Mouse (Mus musculus) ovary, postnatal 10 days (tissue): ENCODE data around the gene Rasal1.

Experiments
- DNase-seq: peaks from one replicate; pipeline ENCODE4 v3.0.0; 2022; ENCODE audit warnings: low spot score

Gene Rasal1

DNA sequence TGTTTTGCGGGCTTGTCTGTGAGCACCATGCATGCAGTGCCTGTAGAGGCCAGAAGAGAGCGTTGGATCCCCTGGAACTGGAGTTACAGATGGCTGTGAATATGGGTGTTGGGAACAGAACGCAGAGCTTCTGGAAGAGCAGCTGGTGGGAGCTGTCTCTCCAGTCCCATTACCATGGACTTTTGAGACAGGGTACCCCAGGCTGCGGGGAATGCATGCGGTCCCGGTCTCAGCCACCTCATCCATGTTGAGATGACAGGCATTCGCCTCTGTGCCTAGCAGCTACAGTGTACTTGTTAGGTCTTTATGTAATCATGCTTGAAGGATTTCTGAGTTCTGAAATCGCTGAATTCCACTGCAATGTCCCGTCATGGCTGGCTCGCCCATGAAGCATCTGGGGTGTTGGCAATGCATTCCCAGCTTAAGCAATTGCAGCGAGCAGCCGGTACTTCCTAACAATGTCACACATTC, 7.7 kb downstream of the Rasal1 start:
- no peak for DNase-seq

DNA sequence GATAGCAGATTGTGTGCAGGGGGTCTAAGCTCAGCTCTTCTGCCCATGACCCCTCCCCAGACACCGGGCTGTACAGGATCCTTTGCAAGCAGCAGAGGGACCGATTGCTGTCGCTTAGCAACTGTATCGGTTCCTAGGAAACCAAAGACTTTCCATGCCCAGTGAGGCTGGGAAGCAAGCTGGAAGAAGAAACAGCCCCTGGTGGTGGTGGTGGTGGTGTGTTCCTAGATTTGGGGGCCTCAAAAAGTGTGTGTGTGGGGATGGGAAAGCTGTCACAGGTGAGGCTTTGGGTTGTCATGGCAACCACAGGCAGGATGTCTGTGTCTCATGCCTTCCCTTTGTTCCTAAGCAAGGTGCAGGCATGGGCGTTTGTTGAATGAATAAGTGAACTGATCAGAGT, 12.2 kb downstream of the Rasal1 start:
- no peak for DNase-seq

DNA sequence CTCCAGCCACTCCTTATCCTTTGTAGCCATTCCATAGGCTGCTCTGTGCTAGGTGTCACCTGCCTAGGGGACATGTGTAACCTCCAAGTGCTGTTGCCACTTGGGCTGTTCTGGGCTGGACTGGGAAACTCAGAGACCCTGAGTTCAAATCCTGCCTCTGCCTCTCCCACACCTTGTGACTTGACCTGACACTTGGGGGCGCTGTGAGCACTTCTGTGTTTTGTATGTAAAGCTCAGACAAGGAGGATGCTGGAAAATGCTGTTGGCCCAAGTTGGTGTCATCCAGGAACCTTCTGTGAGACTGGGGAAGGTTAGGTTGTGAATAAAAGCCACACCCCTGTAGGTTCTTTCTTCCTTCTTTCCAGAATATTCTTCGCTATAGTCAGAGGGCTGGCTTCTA, 16.3 kb downstream of the Rasal1 start:
- no peak for DNase-seq

DNA sequence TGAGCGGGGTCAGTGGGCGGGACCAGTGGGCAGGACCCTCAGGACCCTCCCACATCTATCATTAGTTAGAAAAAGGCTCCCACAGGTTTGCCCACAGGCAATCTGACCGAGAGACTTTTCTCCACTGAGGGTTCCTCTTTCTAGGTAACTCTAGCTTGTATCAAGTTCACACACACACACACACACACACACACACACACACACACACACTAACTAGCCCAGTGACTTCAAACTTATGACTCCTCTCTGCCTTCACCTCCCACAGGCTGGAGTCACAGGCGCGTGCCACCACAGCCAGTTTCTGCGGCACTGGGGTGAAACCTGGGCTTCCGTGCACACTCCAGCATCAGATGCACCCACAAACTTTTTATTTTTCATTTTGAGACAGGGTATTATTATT, 20.1 kb downstream of the Rasal1 start:
- no peak for DNase-seq

DNA sequence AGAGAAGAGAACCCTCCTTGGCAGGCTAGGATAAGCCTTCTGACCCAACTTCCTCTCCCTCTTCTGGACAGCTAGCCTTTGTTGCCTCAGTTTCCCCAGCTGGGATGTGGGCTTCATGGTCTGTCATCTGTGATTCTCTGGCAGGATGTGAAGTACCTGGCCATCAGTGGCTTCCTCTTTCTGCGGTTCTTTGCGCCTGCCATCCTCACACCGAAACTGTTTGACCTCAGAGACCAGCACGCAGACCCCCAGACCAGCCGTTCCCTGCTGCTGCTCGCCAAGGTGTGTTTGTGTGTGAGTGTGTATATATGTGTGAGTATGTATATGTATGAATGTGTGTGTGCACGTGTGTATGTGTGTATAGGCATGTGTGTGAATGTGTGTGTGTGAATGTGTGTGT, 21.5 kb downstream of the Rasal1 start:
- DNase-seq, result no peak

DNA sequence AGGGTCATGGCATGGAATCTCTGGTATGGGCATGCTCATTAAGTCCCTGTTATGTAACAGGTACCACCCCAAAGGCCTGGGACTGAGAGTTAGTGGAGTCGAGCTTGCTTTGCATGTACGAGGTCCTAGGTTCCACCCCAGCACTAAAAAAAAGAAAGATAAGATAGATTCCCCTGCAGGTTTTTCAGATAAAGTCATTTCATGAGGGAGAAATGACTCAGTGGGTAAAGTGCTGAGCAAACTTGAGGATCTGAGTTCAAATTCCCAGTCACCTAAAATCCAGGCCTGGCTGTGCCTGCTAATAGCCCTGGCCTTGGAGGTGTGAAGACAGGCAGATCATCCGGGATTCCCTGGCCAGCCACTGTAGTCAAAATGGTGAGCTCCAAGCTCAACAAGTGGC, 23.3 kb downstream of the Rasal1 start:
- no peak for DNase-seq

DNA sequence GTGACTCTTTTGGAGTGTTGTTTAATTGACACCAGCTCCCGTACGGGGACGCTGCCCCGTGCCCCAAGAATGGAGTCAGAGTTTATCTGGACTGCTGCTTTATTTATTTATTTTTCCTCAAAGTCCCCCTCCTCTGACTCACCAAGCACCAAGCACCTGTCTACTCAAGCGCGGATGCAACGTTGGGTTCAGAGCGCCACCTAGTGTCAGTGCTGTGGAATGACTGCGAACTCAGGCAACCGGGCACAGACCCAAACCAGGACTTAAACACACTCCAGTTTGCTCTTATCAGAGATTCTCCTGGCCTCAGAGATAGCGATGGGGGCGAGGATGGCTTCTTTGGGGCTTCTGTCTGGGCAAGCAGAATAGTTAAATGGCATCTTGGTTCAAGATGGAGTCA, 25.0 kb downstream of the Rasal1 start:
- no peak for DNase-seq

DNA sequence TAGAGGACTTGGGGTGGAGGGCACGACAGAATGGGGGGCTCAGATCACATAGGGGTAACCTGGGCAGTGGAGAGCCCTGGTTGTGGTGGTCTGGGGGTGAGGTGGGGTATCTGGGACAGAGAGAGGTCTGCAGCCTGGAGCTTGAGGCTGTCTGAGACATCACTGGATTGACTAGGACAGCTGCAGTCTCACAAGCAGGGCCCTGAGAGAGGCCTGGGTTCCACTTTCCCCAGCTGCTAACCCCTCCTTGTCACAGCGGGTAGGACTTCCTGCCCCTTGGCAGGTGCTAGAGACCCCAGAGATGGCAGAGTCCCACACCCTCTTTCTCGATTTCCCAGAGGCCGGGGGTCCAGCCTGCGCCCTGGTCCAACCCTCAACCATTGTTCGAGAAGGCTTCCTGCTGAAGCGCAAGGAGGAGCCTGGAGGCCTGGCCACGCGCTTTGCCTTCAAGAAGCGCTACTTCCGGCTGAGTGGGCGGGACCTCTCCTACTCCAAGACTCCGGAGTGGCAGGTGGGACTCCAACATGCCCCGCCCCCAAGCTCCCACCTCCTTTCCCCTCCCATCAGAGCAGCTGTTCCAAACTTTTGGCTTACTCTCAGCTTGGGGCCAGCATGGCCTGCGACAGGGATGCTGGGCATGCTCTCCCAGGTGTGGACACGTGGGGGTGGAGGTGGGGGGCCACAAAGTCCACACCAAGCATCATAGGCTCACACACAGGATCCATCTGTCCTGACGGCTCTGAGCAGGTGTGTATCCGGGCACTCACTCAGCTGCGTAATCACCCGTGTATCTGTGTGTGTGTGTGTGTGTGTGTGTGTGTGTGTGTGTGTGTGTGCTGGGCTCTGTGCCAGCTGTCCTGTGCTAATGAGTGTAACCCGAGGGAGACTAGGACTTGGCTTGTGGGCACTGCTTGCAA, 25.9 kb downstream of the Rasal1 start:
- no peak for DNase-seq

DNA sequence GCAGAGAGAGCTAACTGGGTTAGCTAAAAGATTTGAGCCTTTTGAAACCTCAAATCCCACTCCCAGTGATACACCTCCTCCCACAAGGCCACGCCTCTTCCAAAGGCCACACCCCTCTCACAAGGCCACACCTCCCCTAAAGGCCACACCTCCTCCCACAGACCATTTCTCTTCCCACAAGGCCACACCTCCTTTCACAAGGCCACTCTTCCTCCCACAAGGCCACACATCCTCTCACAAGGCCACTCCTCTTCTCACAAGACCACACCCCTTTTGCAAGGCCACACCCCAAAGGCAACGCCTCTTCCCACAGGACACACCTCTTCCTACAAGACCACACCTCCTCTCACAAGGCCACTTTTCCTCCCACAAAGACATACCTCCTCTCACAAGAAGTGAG, 28.9 kb downstream of the Rasal1 start:
- no peak for DNase-seq

DNA sequence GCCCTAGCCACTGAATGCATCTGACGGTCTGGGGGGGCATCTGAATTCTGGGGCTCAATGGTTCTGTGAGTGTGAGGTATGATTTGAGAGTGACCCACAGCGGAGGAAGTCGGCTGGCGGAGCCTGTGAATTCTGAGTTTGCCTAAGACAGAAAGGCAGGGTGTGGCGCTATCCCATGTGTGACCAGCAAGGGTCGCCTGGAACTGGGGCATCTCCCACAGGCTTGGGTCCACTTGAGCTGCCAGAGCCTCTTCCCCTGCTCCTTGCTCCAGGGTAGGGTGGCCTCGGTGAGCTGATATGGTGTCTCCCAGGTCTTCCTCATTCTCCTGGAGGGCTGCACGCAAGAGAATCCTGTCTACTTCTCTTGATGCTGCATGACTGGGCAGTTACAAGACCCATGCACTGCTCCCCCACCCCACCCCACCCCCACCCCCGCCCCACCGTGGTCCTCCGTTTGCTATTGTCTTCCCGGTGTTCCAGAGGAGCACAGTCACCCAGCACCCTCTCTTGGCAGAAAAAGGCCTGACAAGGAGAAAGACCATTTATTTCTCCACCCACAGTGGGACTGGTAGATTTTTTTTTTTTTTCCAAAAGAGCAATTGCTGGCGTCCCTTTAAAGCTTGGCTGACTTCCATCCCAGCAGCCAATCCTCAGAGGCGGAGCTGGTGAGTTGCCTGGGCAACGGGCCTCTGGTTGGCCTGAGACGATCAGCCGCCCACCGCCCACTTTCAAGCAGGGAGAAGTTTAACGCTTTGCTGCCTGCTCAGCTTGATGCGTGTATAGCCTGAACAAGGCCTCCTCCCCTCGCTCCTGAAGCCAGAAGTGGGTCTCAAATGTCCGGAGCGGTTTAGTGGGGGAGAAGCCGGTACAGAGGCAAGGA, 31.3 kb downstream of the Rasal1 start:
- DNase-seq, result peak; percentile 70

DNA sequence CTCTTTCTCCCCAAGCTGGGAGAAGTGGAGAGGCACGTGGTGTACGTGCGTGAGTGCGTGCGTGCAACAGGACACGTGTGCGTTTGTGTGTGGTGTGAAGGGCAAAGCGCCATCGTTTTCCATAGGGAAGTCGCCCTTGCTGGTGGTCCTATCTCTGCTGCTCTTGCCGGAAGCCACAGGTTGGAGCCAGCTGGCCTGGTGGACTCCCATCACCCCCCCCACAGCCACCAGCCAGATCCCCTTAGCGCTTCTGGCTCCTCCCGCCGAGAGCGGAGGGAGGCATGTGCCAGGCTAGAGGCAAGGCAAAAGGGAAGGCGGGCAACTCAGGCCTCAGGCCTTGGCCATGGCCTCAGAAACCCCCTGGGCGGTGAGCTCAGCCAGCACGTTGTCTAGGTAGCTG, 32.3 kb downstream of the Rasal1 start:
- DNase-seq, result no peak

DNA sequence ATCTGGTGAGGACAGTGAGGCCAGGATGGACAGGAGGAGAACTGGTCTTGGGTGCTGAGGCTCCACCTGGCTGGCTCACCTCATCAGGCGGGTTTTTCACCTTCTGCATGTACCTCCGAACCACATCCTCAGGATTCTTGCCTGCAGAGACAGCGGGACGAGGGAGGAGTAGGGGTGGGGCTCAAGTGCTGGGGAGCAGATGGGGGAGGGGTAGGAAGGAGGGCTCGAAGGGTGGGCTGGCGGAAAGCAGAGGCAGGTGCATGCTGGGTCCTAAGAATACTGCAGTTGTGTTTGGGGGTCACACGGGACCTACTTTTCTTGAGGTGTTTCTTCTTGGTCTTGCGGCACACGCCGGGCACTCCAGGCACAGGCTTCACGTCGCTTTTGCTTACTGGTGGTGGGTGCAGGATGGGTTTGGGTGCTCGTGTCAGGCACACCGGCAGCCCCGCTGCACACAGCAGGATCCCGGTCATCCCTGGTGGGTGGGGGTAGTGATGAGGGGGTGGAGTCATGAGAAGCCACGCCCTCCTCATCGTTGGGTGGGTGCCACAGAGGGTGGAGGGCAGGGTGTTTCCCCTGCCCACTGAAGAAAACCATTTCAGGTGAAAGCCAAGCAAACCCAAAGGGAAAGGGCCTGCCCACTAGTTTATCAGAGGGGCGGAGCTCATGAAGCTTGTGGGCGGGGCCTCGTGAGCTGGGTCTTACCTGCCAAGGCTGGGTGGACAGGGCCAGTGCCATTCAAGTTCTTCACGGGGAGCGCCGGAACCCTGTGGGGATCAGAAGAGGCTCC, 34.6 kb downstream of the Rasal1 start:
- no peak for DNase-seq

DNA sequence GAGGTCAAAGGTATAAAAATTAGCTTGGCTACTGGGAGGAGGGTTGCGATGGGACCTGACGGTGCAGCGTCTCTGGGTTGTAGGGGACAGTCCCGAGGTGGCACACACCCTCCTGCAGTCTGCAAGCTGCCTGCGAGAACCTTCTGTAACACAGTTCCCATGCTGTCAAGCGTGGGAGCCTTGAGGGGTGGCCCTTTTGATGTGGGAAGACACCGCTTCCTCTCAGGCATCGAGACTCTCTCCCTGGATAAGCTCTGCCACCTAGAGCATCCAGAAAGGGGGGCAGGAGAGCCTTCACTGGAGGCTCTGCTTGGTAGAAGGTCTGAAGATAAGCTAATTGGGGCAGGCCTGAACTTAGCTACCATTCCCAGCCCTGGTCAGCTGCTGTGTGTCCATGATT, 37.1 kb downstream of the Rasal1 start:
- DNase-seq, result no peak

DNA sequence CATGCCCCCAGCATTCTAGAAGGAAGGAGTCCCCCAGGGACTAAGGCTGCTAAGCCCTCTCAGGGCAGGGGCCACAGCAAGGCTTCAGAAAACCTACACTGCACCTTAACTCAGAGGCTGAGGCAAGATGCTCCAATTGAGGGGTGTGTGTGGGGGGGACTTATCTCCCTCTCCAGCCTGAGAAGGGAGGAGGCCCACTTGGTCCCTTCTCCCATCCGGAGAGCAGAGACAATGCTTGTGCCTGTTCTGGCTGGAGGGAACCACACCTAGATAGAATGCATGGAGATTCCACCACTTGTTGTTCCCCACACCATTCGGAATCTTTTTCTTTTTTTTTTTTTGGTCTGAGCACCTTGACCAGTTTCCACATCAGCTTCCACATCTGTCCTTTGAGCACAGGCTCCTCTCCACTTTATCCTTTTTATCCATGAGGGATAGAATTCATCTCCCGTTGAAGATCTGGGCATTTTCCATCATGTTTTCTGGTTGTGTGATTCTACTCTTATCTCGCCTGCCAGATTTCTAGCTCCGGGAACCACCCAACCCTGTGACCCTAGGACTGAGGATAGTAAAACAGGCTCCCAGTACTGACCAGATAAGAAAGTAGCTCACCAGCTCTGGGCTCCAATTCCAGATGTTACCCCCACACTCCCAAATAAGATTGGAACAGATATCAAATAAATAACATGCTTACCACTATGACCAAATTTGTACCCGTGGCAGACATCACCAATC, 38.3 kb downstream of the Rasal1 start:
- no peak for DNase-seq

DNA sequence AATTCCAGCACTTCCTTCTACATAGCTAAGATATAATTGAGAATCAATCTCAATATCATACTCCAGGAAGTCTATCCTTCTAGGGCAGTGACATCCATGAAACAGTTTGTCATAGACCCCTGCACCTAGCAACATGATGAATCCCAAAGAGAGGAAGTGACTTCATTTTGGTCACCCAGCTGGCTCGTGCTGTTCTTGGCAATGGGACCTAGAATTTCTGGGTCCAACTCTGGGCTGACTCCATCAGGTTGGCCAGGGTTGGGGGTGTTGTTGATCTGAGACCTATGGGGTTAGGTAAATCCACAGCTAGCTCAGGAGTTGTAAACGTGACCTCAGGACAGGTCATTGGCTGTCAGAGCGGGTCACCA, 38.9 kb downstream of the Rasal1 start:
- no peak for DNase-seq

DNA sequence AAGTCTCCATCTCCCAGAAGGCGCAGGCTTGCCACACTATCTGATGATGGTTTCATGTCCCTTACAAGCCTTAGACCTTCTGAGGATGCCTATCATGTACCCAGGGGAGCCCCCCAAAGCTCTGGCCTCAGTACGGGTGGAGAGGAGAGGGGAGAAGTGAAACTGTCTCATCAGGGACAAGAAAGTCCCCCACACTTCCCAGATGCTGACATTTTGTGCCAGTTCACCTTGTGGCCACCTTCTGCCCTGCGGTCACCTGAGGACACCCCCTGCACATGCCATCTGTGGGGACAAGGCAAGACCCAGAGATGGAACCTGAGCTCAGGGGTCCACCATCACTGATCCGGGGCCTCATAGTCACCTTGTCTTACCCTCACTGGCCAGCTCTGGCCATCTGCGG, 39.3 kb downstream of the Rasal1 start:
- no peak for DNase-seq

DNA sequence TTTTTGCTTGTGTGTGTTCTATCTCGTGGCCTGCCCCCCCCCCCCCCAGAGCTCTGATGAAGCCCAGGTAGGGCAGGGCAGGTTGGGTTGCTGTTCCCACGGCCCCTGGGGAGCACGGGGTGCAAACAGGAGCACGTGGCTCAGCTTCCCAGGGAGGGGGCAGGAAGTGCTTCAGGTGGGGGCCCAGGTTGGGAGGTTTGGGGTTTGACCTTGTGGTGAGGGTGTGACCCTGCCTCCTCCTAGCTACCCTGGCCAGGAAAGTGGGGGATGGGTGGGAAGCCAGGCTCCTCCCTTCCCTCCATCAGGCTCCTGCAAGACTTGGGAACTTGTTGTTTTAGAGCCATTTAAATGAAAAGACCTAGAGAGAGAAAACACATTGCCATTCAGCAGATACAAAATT, 39.8 kb downstream of the Rasal1 start:
- no peak for DNase-seq

DNA sequence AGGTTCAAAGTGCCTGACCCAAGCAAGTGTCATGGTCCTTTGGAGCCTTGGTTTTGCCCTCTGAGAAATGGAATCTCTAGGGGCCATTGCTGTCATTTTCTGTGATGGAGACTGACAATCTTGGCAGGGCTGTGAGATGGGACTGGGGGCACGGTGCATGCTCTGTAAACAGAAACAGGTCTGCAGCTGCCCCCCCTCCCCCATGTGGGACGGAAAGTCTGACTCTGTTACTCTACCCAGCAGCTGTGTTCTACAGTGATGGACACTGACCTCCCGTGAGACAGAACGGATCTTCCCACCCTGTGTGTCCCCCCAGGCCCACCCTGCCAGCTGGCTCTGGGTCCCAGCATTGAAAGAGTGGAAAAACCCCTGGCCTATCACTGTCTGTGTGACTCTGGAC, 41.8 kb downstream of the Rasal1 start:
- no peak for DNase-seq

DNA sequence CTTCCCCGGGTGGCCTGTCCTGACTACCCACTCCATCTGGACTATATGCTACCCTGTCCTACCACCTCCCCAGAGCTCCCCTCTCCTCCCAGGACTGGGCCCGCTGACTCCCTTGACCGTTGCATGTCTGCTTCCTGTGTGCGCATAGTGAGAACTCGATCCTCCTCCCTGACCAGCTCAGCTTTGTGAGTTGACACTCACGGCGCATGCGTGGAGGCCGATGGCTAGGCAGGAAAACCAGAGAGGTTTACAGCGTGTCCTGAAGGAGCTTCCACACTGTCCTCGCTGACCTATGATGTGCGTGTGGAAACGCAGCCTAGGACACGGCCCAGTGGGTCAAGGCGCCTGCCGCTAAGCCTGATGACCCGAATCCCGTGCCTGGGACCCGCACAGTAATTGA, 43.4 kb downstream of the Rasal1 start:
- DNase-seq, result no peak

DNA sequence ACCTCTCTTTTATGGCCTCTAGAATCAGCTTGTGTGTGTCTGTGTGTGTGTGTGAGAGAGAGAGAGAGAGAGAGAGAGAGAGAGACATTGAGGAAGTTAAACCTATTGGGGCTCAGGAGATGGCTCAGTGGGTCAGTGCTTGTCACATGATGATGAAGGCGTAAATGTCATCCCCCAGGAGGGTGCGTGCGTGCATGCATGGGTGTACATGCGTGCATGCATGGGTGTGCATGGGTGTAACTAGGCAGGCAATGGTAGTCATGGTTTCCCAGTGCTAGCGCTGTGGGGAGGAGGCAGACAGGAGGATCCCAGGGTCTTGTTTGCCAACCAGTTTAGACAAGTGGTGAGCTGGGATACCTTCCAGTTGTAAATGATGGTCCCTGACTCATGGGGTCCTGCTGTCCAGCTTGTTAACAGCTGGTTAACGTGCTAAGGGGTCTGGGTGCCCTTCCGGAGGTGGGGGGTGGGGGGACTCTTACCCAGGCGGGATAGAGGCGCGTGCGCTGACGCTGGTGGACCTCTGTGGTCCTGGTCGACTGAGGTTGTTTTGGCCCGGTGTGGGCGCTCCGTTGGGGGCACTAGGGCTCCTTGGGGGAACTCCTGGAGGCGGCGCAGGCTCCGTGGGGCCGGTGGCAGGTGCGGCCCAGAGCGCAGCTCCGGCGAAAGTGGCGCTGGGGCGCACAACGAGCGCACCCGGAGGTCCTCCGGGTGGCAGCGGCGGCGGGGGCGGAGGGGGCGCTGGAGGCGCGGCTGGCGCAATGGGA, 45.5 kb downstream of the Rasal1 start:
- no peak for DNase-seq

DNA sequence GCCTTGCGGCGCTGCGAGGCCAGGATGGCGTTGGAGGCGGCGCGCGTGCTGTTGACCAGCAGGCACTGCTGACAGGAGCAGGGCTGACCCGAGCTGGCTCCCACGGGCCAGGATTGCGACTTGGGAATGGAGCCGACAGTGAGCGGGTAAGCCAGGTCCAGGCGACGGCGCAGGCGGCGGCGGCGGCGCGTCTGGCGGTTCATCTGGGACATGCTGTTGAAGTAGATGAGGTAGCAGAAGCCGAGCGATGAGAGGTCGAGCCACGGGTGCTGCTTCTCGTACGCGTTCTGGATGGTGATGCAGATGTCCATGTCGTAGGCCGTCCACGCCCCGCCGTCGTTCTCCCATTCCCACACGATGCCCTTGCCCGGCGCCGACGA, 46.1 kb downstream of the Rasal1 start:
- no peak for DNase-seq
